Mouse (Mus musculus): ENCODE data around the gene Mrpl20. TPM values are rescaled to one million over a fixed set of nuclear protein-coding genes. Genes with fewer than 3 reads are reported as not detected.

Mrpl20 gene
- total and polyA plus RNA-seq, 2 experiments = 29.7 to 72.4 TPM

- 84% methylated on average over 2 of the region's 2 CpGs for WGBS
- no peaks in the 10 kb centered on the region for H3K79me2 ChIP-seq (ENCODE audit: control insufficient read depth, insufficient read depth, low read length)
These were observed 8.9 kb upstream of the Mrpl20 start for GRCm38 (mm10) chr4:155793730-155794129.

GRCm38 (mm10) chr4:155802075-155802474, 603 bp upstream of the Mrpl20 start:
- H3K27me3 ChIP-seq (ENCODE audit: control insufficient read depth, insufficient read depth, low read length) = no peaks in the 10 kb centered on the region
- no peak for DNase-seq (ENCODE audit: extremely low read depth, low read depth, low spot score)
- peaks cover 6% of the 10 kb centered on the region; the same call in 1 of the 2 replicates for H3K36me3 ChIP-seq (ENCODE audit: control insufficient read depth, insufficient read depth, low read length)
- H3K9ac ChIP-seq (ENCODE audit: low read depth, low read length) = no peak overlapping the region
- no peak overlapping the region for H3K4me3 ChIP-seq (ENCODE audit: insufficient read depth, low read depth, low read length)
- 100% methylated on average over 1 of the region's 1 CpGs for WGBS
- peaks cover 17% of the 10 kb centered on the region for H3K79me2 ChIP-seq (ENCODE audit: control insufficient read depth, insufficient read depth, low read length)
- peaks cover 10% of the 10 kb centered on the region for H3K4me1 ChIP-seq (ENCODE audit: control insufficient read depth, insufficient read depth, low read length)
- TF ChIP-seq CTCF (IDR thresholded peaks at IDR 0.05; ENCODE audit: low read depth, low read length) (no peak), POLR2A (IDR thresholded peaks at IDR 0.05; ENCODE audit: extremely low read depth, insufficient read depth, low read length) (no peak)
- no peak overlapping the region for H3K27ac ChIP-seq (replicated peaks; ENCODE audit: insufficient read depth, low read depth, low read length)

More at GRCm38 (mm10) chr4:155793730-155794129, 8.9 kb upstream of the Mrpl20 start:
- Histone ChIP-seq H3K4me3 (ENCODE audit: insufficient read depth, low read depth, low read length) (no peak overlapping the region), H3K9ac (ENCODE audit: low read depth, low read length) (no peak overlapping the region), H3K36me3 (ENCODE audit: control insufficient read depth, insufficient read depth, low read length) (no peaks in the 10 kb centered on the region), H3K27me3 (ENCODE audit: control insufficient read depth, insufficient read depth, low read length) (no peaks in the 10 kb centered on the region), H3K4me1 (ENCODE audit: control insufficient read depth, insufficient read depth, low read length) (no peaks in the 10 kb centered on the region), H3K27ac (replicated peaks; ENCODE audit: insufficient read depth, low read depth, low read length) (no peak overlapping the region)
- no peak for DNase-seq (ENCODE audit: extremely low read depth, low read depth, low spot score)
- TF ChIP-seq POLR2A (IDR thresholded peaks at IDR 0.05; ENCODE audit: extremely low read depth, insufficient read depth, low read length) = no peak
- TF ChIP-seq CTCF (IDR thresholded peaks at IDR 0.05; ENCODE audit: low read depth, low read length) = no peak

- peak overlapping the region; percentile 59 for H3K27ac ChIP-seq (replicated peaks; ENCODE audit: insufficient read depth, low read depth, low read length)
- peaks cover 17% of the 10 kb centered on the region for H3K79me2 ChIP-seq (ENCODE audit: control insufficient read depth, insufficient read depth, low read length)
- H3K27me3 ChIP-seq (ENCODE audit: control insufficient read depth, insufficient read depth, low read length) = no peaks in the 10 kb centered on the region
- peak; percentile 79 for DNase-seq (ENCODE audit: extremely low read depth, low read depth, low spot score)
- H3K9ac ChIP-seq (ENCODE audit: low read depth, low read length) = peak overlapping the region; percentile 92
- TF ChIP-seq POLR2A (IDR thresholded peaks at IDR 0.05; ENCODE audit: extremely low read depth, insufficient read depth, low read length) = peak; percentile 75
- TF ChIP-seq CTCF (IDR thresholded peaks at IDR 0.05; ENCODE audit: low read depth, low read length) = no peak
- peaks cover 18% of the 10 kb centered on the region for H3K36me3 ChIP-seq (ENCODE audit: control insufficient read depth, insufficient read depth, low read length)
- WGBS = under 1% methylated on average over 58 of the region's 58 CpGs
- peak overlapping the region; percentile 92 for H3K4me3 ChIP-seq (ENCODE audit: insufficient read depth, low read depth, low read length)
- peaks cover 10% of the 10 kb centered on the region for H3K4me1 ChIP-seq (ENCODE audit: control insufficient read depth, insufficient read depth, low read length)
These were observed 813 bp downstream of the Mrpl20 start for GRCm38 (mm10) chr4:155803340-155804041.

- H3K9ac ChIP-seq (ENCODE audit: low read depth, low read length) = no peak overlapping the region
- no peak overlapping the region for H3K27ac ChIP-seq (replicated peaks; ENCODE audit: insufficient read depth, low read depth, low read length)
- no peaks in the 10 kb centered on the region for H3K27me3 ChIP-seq (ENCODE audit: control insufficient read depth, insufficient read depth, low read length)
- H3K79me2 ChIP-seq (ENCODE audit: control insufficient read depth, insufficient read depth, low read length) = peaks cover 22% of the 10 kb centered on the region
- no peak overlapping the region for H3K4me3 ChIP-seq (ENCODE audit: insufficient read depth, low read depth, low read length)
- peak; percentile 62 for DNase-seq (ENCODE audit: extremely low read depth, low read depth, low spot score)
- peaks cover 38% of the 10 kb centered on the region for H3K36me3 ChIP-seq (ENCODE audit: control insufficient read depth, insufficient read depth, low read length)
- H3K4me1 ChIP-seq (ENCODE audit: control insufficient read depth, insufficient read depth, low read length) = peaks cover 15% of the 10 kb centered on the region
- 45% methylated on average over 3 of the region's 3 CpGs for WGBS
- TF ChIP-seq CTCF (IDR thresholded peaks at IDR 0.05; ENCODE audit: low read depth, low read length) = no peak
- TF ChIP-seq POLR2A (IDR thresholded peaks at IDR 0.05; ENCODE audit: extremely low read depth, insufficient read depth, low read length) = no peak
These were observed 5.2 kb downstream of the Mrpl20 start for GRCm38 (mm10) chr4:155807841-155808240.

- peak; percentile 89 for DNase-seq (ENCODE audit: extremely low read depth, low read depth, low spot score)
- H3K4me3 ChIP-seq (ENCODE audit: insufficient read depth, low read depth, low read length) = peak within 1 kb of the TSS; percentile 84
- under 1% methylated on average over 60 of the region's 60 CpGs for WGBS
- no peaks in the 10 kb centered on the region for H3K27me3 ChIP-seq (ENCODE audit: control insufficient read depth, insufficient read depth, low read length)
- H3K36me3 ChIP-seq (ENCODE audit: control insufficient read depth, insufficient read depth, low read length) = peaks cover 58% of the 10 kb centered on the region
- H3K27ac ChIP-seq (replicated peaks; ENCODE audit: insufficient read depth, low read depth, low read length) = peak within 1 kb of the TSS; percentile 84
- H3K9ac ChIP-seq (ENCODE audit: low read depth, low read length) = peak within 1 kb of the TSS; percentile 96
- TF ChIP-seq POLR2A (IDR thresholded peaks at IDR 0.05; ENCODE audit: extremely low read depth, insufficient read depth, low read length) = peak; percentile 67; the same call in 1 of the 2 replicates
- no peak for TF ChIP-seq CTCF (IDR thresholded peaks at IDR 0.05; ENCODE audit: low read depth, low read length)
- peaks cover 18% of the 10 kb centered on the region; the same call in 1 of the 2 replicates for H3K79me2 ChIP-seq (ENCODE audit: control insufficient read depth, insufficient read depth, low read length)
- peaks cover 14% of the 10 kb centered on the region; the same call in 1 of the 2 replicates for H3K4me1 ChIP-seq (ENCODE audit: control insufficient read depth, insufficient read depth, low read length)
These were observed 9.4 kb downstream of the Mrpl20 start, which contains the start of gene Ccnl2 for GRCm38 (mm10) chr4:155811929-155812664. TSS of gene Ccnl2 (plus strand) at chr4:155812489.

All from liver, adult 2 months (tissue).